Mouse (Mus musculus): ENCODE measurements around the gene Zfp641.

The Zfp641 gene

DNA sequence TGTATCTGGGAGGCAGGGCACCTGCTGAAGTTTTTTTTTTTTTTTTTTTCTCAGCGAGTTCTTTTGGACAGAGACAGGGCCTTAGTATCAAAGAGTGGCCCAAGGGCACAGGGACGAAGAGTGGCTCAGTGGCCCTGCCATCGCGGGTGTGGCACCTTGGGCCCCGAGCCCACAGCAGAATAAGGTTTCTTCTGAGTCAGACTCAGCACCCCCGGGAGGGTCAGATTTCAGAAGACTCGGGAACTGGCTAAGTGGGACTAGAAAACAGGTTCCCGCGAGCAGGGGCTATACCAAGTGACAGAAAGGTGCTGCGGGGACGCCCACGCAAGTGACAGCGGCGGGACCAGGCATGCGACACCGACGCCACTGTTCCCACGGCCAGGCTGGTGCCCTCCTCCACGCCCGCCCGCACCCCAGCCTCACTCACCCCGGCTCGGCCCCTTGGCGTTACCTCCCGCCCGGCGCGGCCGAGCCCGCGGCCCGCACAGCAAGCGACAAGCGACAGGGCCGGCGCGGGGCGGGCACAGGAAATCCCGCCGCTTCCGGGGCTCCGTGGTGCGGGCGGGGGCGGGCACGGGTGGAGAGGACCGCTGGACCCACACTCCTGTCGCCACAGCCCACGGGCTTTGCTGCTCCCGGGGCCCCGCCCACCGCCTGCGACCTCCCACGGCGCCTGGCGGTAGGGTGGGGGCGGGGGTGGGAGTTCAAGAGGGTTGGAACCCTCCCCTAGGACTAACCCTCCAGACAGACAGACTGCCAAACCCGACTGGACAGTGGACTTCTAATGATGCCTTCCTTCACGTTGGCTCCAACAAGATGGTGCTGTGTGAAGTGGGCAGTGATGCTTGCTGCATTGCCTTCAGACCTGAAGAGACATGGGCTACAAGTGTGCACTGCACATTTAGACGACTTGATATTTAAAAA, at the start of gene Zfp641:
Gene Zfp641 (minus strand): TSS at position 534 of the 924 bp plus-strand sequence.
- DNase-seq: peak; percentile 54

DNA sequence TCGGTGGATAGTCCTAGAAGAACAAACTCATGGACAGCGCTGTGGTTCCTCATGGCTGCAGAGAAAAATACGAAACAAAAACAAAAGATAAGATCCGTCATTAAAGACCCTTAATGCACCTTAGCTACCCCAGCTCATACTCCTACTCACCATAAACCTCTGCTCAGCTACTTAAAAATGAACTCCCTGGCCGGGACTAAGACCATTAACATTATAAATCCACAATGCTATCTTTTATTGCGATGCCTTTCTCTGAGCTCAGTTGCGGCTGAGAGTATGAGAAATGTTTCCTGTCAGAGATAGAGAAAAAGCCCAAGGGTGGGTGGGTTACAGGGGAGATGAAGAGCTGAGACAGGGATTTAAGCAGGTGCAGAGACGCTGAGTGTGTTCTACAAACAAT, 44.9 kb upstream of the Zfp641 start, which contains the start of gene Olfr284:
Gene Olfr284 (minus strand): TSS at position 101 of the 400 bp plus-strand sequence.
- no peak for DNase-seq

GRCm38 (mm10) chr15:98317177-98317724, 21.3 kb upstream of the Zfp641 start, which contains the start of gene Olfr285:
Gene Olfr285 (minus strand): TSS chr15:98317353.
- DNase-seq: no peak

DNA sequence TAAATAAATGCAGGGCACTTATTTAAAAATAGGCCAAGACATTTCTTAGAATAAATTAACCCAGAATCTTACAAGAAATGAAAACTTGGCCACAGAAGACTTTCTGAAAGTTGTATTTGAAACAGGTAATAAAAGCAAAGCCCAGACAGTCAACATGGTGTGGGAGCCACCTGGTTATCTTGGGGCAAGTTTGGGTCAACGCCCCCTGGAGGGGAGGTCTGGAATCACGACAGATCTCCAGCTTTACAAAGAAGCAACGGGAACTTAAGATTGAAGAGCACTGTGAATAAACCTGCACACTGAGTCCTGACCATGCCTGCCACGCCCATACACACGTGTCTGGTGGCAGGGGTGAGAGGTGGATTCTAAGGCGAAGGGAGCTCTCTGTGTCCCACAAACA, 19.7 kb upstream of the Zfp641 start:
- no peak for DNase-seq

- no peak for DNase-seq
Measured at GRCm38 (mm10) chr15:98293651-98294050, 2.3 kb downstream of the Zfp641 start.

DNA sequence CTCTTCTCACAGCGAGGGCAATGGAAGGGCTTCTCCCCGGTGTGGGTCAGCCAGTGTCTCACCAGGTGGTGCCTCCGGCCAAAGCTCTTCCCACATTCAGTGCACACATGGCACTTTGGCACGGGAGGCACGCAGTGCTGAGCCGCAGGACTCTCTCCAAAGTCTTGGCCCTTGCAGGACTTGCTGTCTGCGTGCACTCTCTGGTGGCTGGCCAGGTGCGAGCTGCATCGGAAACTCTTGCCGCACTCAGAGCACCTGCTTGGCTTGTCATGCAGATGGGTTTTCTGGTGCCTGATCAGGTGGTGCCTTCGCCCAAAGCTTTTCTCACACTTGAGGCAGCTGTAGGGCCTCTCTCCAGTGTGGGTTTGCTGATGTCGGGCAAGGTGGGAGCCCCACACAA, 7.4 kb downstream of the Zfp641 start:
- DNase-seq: peak; percentile 29

DNA sequence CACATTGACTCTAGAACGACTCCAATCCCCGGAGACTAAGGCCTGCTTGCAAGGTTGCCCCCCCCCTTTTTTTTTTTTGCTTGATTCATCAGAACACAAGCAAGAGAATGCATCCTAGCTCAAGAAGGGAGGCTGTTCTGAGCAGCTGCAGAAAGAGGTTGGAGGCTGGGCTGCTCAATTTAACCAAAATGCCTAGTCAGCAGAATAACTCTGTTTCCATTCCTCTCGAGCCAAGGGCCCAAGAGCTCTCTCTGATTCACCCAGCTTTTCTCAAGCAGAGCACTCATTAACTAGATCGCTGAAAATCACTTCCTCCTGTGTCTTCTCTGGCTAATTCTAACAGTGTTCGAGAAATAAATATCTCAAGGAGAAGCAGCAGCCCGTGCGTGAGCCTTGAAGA, 9.5 kb downstream of the Zfp641 start:
- no peak for DNase-seq

DNA sequence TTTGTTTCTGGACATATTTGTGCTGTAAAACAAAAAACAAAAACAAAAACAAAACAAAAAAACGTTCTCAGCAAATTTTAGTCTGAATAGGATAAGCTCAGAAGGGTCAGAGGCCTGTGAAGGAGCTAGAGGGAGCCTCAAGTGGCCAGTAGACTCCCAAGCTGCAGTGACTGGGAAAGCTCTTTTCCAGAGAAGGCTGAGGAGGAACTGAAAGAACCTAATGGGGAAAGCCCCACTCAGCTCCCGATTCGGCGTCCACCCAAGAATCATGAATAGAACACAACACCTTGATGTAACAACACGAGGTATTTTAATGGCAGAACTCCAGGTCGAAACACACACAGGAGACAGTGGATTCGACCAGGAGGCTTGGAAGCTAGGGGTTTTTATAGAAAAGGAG, 38.2 kb downstream of the Zfp641 start:
- DNase-seq: no peak

DNA sequence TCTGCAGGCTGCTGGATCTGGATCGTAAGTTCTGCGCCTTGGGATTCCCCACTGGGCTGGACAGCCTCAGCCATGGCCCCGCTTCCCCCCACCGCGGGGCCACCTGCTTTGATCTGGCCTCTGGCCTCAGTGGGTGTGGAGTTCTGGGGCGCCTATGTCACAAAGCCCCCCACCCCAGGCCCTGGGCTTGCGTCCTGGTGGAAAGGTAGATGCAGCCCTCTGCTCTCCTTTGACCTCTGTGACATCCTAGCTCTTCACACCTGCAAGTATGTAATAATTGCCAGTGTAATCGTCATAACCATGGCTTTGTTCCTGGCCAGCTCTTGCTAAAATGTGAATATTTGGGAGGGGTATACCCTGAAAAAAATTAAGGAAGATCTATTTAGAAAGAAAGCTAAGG, 38.8 kb downstream of the Zfp641 start, which contains the start of gene H1fnt:
Gene H1fnt (minus strand): TSS at position 101 of the 400 bp plus-strand sequence.
- DNase-seq: no peak

DNA sequence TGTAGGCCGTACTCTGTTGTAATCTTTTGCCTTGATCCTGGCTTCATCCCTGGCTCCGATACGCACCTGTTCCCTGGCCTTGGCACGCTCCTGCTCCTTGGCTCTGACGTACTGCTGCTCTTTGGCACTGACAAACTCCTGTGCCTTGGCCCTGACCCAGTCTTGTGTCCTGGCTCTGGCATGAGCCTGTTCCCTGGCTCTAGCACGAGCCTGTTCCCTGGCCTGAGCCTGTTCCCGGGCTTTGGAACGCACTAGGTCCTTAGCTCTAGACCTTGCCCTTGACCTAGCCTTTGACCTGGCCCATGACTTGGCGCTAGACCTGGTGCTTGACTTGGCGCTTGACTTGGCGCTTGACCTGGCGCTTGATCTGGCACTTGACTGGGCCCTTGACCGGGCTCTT, 39.7 kb downstream of the Zfp641 start:
- DNase-seq: peak; percentile 71
